Mouse (Mus musculus) frontal cortex, adult 2 months (tissue): ENCODE data around the gene Urb1. TPM values are rescaled to one million over a fixed set of nuclear protein-coding genes. Genes with fewer than 3 reads are reported as not detected.

Source experiments
- DNase-seq, 2 experiments: peaks; one replicate each; pipeline ENCODE4 v3.0.0; 2022; ENCODE audit warnings: low spot score in 1 of 2; ENCODE audit errors: extremely low spot score in 1 of 2
- polyA plus RNA-seq: library from polyadenylated mRNA; depleted of rRNA; stranded (reverse); fragments of >200 nt; gene quantifications from 2 replicates; pipeline ENCODE4 v1.2.3, GENCODE M21; 2012; rRNA removed

Urb1 gene
- polyA plus RNA-seq, 1 experiment, result 6.8 TPM

DNA sequence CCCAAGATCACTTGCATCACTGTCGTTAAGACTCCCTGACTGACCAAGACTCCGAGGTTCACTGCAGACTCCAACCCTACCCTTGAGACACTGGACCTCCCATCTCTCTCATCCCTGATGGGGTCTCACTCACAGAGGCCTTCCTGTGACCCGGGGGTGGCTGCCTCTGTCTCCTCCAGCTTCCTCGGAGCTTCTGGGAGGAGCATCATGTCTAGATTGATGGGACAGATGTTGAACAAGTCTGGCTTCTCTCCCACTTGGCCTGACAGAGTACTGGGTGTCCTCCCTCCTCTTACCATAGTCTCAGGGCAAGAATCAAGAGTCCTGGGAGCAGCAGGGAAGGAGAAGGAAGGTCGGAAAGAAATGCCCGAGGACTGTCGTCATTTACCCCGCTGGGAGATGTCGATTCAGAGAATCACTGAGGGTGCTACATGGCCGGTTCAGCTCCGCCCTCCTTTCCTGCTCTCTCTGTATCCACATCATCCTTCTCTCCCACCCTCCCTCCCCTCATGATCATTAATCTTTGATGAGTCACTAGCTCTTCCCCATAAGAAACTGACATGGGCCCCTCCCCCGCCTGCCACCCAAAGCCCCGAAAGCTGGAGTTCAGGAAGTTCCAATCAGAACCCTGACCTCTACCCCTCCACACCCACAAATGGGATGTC, 105.9 kb downstream of the Urb1 start:
- DNase-seq, result no peak

DNA sequence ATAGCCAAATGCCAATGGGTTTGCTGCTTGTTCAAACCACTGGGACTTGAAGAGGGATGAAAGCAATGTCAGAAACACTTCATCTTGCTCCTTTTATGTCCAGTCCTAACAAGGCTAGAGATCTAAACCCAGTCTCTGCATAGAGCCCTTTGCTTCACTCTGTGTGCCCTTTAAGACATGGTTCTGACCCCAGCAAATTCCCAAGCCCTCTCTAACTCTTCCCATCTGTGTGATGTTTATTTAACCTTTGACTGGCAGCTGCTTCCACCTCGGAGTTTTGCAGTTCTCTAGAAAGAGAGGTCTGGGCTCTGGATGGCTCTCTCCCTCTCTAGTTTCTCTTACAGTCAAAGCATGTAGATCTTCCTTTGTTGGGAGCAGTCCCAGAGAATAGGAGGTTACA, 106.6 kb downstream of the Urb1 start:
- DNase-seq, result no peak

DNA sequence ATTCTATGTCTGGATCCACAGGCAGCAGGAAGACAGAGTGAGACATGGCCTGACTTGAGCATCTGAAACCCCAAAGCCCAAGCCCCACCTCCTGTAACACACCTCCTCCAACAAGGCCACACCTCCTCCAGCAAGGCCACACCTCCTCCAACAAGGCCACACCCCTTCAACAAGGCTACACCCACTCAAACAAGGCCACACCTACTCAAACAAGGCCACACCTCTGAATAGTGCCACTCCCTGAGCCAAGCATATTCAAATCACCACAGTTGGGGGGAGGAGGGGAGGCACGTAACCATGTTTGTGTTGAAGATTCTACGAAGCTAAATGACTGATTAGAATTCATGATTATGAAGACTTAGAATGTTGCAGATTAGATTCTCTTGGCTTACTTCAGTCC, 108.7 kb downstream of the Urb1 start:
- DNase-seq, result no peak

Other genes starting within 250 kb of the Urb1 start
- gene Mis18a, start 83.0 kb downstream of the Urb1 start, polyA plus RNA-seq, result 11.5 and 12.8 TPM in 2 replicates
- 0.90 and 1.3 TPM in 2 replicates for gene Mrap, start 72.2 kb downstream of the Urb1 start, polyA plus RNA-seq
- 2.8 and 2.9 TPM in 2 replicates for gene Eva1c, start 16.3 kb upstream of the Urb1 start, polyA plus RNA-seq
- 35.6 and 40.2 TPM in 2 replicates for gene Cfap298, start 124.7 kb upstream of the Urb1 start, polyA plus RNA-seq
- gene Synj1, start 200.9 kb upstream of the Urb1 start, polyA plus RNA-seq, result 141 and 155 TPM in 2 replicates
- 101 and 103 TPM in 2 replicates for gene Paxbp1, start 234.1 kb upstream of the Urb1 start, polyA plus RNA-seq